Mouse (Mus musculus): ENCODE measurements around the gene Pfdn2. TPM values are rescaled to one million over a fixed set of nuclear protein-coding genes. Genes with fewer than 3 reads are reported as not detected.

The Pfdn2 gene
- polyA plus RNA-seq, 1 experiment from 2014 or later, result 46.2 TPM

- DNase-seq, result no peak
Observed at GRCm38 (mm10) chr1:171346095-171346450, 603 bp downstream of the Pfdn2 start.

GRCm38 (mm10) chr1:171348665-171349064 is 3.2 kb downstream of the Pfdn2 start:
- Histone ChIP-seq H3K9me3 (ENCODE audit: low read length) (no peaks in the 10 kb centered on the region; the same call in 1 of the 2 replicates), H3K27ac (ENCODE audit: low read depth) (no peak overlapping the region), H3K27me3 (ENCODE audit: insufficient read depth, low read length) (no peaks in the 10 kb centered on the region), H3K4me1 (ENCODE audit: insufficient read depth) (peaks cover 22% of the 10 kb centered on the region), H3K4me2 (ENCODE audit: low read depth, low read length) (no peak overlapping the region), H3K9ac (replicated peaks) (no peak overlapping the region), H3K36me3 (replicated peaks; ENCODE audit: insufficient read depth, low read length) (0 out of 2 replicates have a peak, but pooled peaks cover 4% of the 10 kb centered on the region), H3K4me3 (ENCODE audit: low read depth, low read length) (no peak overlapping the region)
- no peak for TF ChIP-seq CTCF (IDR thresholded peaks at IDR 0.05; ENCODE audit: low read depth)
- TF ChIP-seq EP300 (IDR thresholded peaks at IDR 0.05; ENCODE audit: low read depth), result no peak
- WGBS (ENCODE audit: insufficient replicate concordance), result 88% methylated on average over 3 of the region's 3 CpGs
- no peak for DNase-seq
- no peak for ATAC-seq

More at GRCm38 (mm10) chr1:171346095-171346450, 603 bp downstream of the Pfdn2 start:
- H3K27me3 ChIP-seq (ENCODE audit: insufficient read depth, low read length), result no peaks in the 10 kb centered on the region
- H3K4me3 ChIP-seq (ENCODE audit: low read depth, low read length), result peak overlapping the region; percentile 85
- no peaks in the 10 kb centered on the region; the same call in 1 of the 2 replicates for H3K9me3 ChIP-seq (ENCODE audit: low read length)
- peak overlapping the region; percentile 74 for H3K4me2 ChIP-seq (ENCODE audit: low read depth, low read length)
- H3K27ac ChIP-seq (ENCODE audit: low read depth), result peak overlapping the region; percentile 50
- ATAC-seq, result peak; percentile 12
- H3K4me1 ChIP-seq (ENCODE audit: insufficient read depth), result peaks cover 25% of the 10 kb centered on the region
- peak overlapping the region; percentile 75 for H3K9ac ChIP-seq (replicated peaks)
- TF ChIP-seq EP300 (IDR thresholded peaks at IDR 0.05; ENCODE audit: low read depth) (no peak), CTCF (IDR thresholded peaks at IDR 0.05; ENCODE audit: low read depth) (no peak)
- H3K36me3 ChIP-seq (replicated peaks; ENCODE audit: insufficient read depth, low read length), result peaks cover 21% of the 10 kb centered on the region
- WGBS (ENCODE audit: insufficient replicate concordance), result under 1% methylated on average over 14 of the region's 14 CpGs

GRCm38 (mm10) chr1:171349210-171349609 is 3.7 kb downstream of the Pfdn2 start:
- DNase-seq (no peak), ATAC-seq (no peak)
- H3K9ac ChIP-seq (replicated peaks), result no peak overlapping the region
- H3K9me3 ChIP-seq (ENCODE audit: low read length), result no peaks in the 10 kb centered on the region; the same call in 1 of the 2 replicates
- H3K4me1 ChIP-seq (ENCODE audit: insufficient read depth), result peaks cover 22% of the 10 kb centered on the region
- WGBS (ENCODE audit: insufficient replicate concordance), result 88% methylated on average over 2 of the region's 2 CpGs
- no peak for TF ChIP-seq EP300 (IDR thresholded peaks at IDR 0.05; ENCODE audit: low read depth)
- no peak overlapping the region for H3K4me2 ChIP-seq (ENCODE audit: low read depth, low read length)
- H3K4me3 ChIP-seq (ENCODE audit: low read depth, low read length), result no peak overlapping the region
- 0 out of 2 replicates have a peak, but pooled peaks cover 4% of the 10 kb centered on the region for H3K36me3 ChIP-seq (replicated peaks; ENCODE audit: insufficient read depth, low read length)
- H3K27me3 ChIP-seq (ENCODE audit: insufficient read depth, low read length), result no peaks in the 10 kb centered on the region
- no peak overlapping the region for H3K27ac ChIP-seq (ENCODE audit: low read depth)

- no peak overlapping the region for H3K4me2 ChIP-seq (ENCODE audit: low read depth, low read length)
- H3K9me3 ChIP-seq (ENCODE audit: low read length), result no peaks in the 10 kb centered on the region
- H3K4me3 ChIP-seq (ENCODE audit: low read depth, low read length), result no peak overlapping the region
- TF ChIP-seq CTCF (IDR thresholded peaks at IDR 0.05; ENCODE audit: low read depth), result peak; percentile 78
- no peak for TF ChIP-seq EP300 (IDR thresholded peaks at IDR 0.05; ENCODE audit: low read depth)
- no peak for ATAC-seq
- peaks cover 6% of the 10 kb centered on the region; the same call in 1 of the 2 replicates for H3K4me1 ChIP-seq (ENCODE audit: insufficient read depth)
- WGBS (ENCODE audit: insufficient replicate concordance), result 77% methylated on average over 5 of the region's 5 CpGs
- no peak overlapping the region for H3K9ac ChIP-seq (replicated peaks)
- DNase-seq, result peak; percentile 67
- H3K27me3 ChIP-seq (ENCODE audit: insufficient read depth, low read length), result no peaks in the 10 kb centered on the region
- no peak overlapping the region for H3K27ac ChIP-seq (ENCODE audit: low read depth)
- H3K36me3 ChIP-seq (replicated peaks; ENCODE audit: insufficient read depth, low read length), result peaks cover 22% of the 10 kb centered on the region
Observed at GRCm38 (mm10) chr1:171355812-171356340, 10.4 kb downstream of the Pfdn2 start.

- no peak for DNase-seq
- no peak overlapping the region for H3K27ac ChIP-seq (ENCODE audit: low read depth)
- no peak for TF ChIP-seq CTCF (IDR thresholded peaks at IDR 0.05; ENCODE audit: low read depth)
- no peak overlapping the region for H3K4me3 ChIP-seq (ENCODE audit: low read depth, low read length)
- H3K4me1 ChIP-seq (ENCODE audit: insufficient read depth), result peaks cover 5% of the 10 kb centered on the region; the same call in 1 of the 2 replicates
- H3K9me3 ChIP-seq (ENCODE audit: low read length), result no peaks in the 10 kb centered on the region
- 91% methylated on average over 2 of the region's 2 CpGs for WGBS (ENCODE audit: insufficient replicate concordance)
- ATAC-seq, result no peak
- H3K4me2 ChIP-seq (ENCODE audit: low read depth, low read length), result no peak overlapping the region
- H3K27me3 ChIP-seq (ENCODE audit: insufficient read depth, low read length), result no peaks in the 10 kb centered on the region
- no peak overlapping the region for H3K9ac ChIP-seq (replicated peaks)
- peaks cover 22% of the 10 kb centered on the region for H3K36me3 ChIP-seq (replicated peaks; ENCODE audit: insufficient read depth, low read length)
Observed at GRCm38 (mm10) chr1:171356814-171357213, 11.3 kb downstream of the Pfdn2 start.

- DNase-seq (no peak), ATAC-seq (no peak)
- H3K4me1 ChIP-seq (ENCODE audit: insufficient read depth), result peaks cover 5% of the 10 kb centered on the region; the same call in 1 of the 2 replicates
- no peak overlapping the region for H3K27ac ChIP-seq (ENCODE audit: low read depth)
- H3K9ac ChIP-seq (replicated peaks), result no peak overlapping the region
- H3K4me3 ChIP-seq (ENCODE audit: low read depth, low read length), result no peak overlapping the region
- no peaks in the 10 kb centered on the region for H3K9me3 ChIP-seq (ENCODE audit: low read length)
- WGBS (ENCODE audit: insufficient replicate concordance), result 66% methylated on average over 4 of the region's 4 CpGs
- H3K4me2 ChIP-seq (ENCODE audit: low read depth, low read length), result no peak overlapping the region
- TF ChIP-seq CTCF (IDR thresholded peaks at IDR 0.05; ENCODE audit: low read depth) (peak; percentile 85), EP300 (IDR thresholded peaks at IDR 0.05; ENCODE audit: low read depth) (no peak)
- no peaks in the 10 kb centered on the region for H3K27me3 ChIP-seq (ENCODE audit: insufficient read depth, low read length)
- H3K36me3 ChIP-seq (replicated peaks; ENCODE audit: insufficient read depth, low read length), result peaks cover 22% of the 10 kb centered on the region
Observed at GRCm38 (mm10) chr1:171358421-171358820, 13.0 kb downstream of the Pfdn2 start.
